Mouse (Mus musculus) heart, postnatal 10 days (tissue): ENCODE measurements around the gene Ifit2. TPM values are rescaled to one million over a fixed set of nuclear protein-coding genes. Genes with fewer than 3 reads are reported as not detected.
"Not testable (repeated sequence)": the region's sequence is repeated elsewhere in the genome, so short reads cannot be mapped to it uniquely, and the experiment has no call there.

Experiments
- DNase-seq, 2 experiments: peaks; one replicate each; pipeline ENCODE4 v3.0.0; 2021
- intact Hi-C: fragments of 180-260 bp; cut with DNase I; formaldehyde crosslinking; loops from one replicate; pipeline ENCODE4 v1.15.1; 2025
- total RNA-seq, 2 experiments: library from RNA; stranded (reverse); gene quantifications; 2 replicates each; pipeline ENCODE4 v1.2.3; 2021

Gene Ifit2
- total RNA-seq, 2 experiments from 2014 or later: 4.9 to 7.3 TPM

DNA sequence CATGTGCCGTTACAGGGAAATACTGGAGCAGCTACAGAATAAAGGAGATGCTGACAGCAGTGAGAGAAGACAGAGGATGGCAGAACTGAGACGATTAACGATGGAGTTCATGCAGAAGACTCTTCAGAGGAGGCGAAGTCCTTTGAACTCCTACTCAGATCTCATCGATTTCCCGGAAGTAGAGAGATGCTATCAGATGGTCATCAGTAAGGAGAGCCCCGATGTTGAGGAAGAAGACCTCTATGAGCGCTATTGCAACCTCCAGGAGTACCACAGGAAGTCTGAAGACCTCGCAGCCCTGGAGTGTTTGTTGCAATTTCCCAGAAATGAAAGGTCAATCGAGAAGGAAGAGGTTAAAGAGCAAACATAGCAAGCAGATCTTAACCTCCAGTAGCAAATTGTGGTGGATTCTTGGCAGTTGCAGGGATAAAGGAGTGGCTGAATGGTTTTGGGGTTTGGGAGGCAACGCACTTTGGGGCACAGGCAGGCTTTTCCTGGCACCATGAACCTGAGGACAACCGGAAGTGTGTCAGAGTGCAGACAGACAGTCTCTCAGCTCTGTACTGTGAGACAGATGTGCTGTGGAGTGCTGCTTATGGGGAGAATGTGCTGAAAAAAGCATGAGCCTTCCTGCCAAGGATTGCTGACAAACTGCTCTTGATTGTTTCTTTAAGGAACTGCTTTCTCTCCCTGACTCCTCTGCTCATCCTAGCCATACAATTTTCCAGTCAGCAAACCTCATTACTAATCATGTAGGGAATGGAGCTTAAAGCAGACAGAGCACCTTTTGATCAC lies 37.6 kb downstream of the Ifit2 start:
- intact Hi-C loops, DNase-seq: not testable (repeated sequence)

DNA sequence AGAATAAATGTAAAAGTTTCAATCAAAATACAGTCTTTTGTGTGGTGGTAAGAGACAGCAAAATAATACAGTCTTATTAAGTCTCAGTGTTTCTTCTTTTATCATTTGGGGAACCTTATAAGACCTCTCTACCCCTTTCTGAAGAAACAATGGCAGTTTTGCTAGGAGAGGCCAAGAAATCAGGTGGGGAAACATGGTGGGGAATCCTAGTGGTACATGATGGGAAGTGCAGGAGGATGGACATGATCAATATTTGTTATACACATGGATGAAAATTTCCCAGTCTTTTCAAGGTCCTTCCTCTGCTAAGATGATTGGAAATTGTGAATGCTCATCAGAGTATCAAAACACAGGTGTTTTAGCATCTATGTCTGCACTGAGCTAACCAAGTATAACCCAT lies 38.5 kb downstream of the Ifit2 start:
- no peak for DNase-seq
- intact Hi-C loops: no loop called here

DNA sequence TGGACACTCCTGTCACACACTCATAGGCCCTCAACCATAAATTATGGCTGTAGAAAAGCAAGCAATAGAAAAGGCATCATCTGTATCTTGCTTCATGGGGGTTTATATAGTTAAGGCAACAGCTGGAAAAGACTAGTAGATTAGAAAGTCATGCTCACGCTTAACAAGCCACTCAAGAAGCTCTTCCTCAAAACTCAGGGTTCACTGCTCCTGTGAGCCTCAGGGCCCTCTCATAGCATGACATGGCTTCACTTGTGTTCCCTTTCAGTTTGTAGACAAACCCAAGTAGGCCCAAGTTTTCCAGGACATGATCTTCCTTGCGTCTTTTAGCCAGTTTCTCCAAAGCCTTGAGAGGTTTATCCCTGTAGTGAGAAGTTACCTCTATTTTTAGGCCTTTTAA lies 43.0 kb downstream of the Ifit2 start:
- intact Hi-C loops: loop anchor here (2.0 kb wide), 1 partner anchor 13 kb away; the partner anchor contains the start of gene Ifit3b
- no peak for DNase-seq

DNA sequence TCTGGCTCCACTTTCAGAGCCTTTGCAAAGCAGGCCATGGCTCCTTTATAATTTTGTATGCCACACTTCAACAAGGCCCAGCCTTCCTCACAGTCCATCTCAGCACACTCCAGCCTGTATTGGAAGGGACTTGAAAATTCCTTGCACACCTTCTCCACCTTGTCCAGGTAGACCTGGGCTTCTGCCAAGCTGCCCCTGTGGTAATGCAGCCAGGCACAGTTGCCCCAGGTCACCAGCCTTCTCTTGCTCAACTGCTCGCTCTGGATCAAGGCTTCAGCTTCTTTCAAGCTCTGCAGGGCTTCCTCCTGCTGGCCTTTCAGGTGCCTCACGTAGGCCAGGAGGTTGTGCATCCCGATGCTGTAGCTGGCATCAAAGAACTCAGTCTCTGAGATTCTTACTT lies 44.0 kb downstream of the Ifit2 start:
- DNase-seq, intact Hi-C loops: not testable (repeated sequence)

DNA sequence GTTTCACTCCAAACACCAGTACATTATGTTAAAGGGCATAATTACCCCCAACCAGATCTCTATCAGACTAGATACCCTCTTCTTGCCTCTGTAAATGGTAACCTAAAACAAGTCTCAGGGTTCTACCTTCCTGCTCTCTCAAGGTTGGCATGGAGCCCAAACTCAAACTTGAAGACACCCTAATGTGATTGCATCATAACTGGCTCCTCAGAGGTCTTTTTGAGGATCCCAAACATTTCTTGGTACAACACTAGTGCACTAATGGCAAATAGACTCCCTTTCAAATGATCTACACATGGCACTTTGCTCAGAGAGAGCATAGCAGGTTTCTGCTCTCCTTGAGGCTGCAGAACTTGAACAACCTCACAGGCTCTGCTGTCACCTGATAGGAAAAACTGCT lies 46.3 kb downstream of the Ifit2 start:
- intact Hi-C loops: loop anchor here (5.0 kb wide), 1 partner anchor 45 kb away; the partner anchor contains the start of gene Ifit2
- no peak for DNase-seq

DNA sequence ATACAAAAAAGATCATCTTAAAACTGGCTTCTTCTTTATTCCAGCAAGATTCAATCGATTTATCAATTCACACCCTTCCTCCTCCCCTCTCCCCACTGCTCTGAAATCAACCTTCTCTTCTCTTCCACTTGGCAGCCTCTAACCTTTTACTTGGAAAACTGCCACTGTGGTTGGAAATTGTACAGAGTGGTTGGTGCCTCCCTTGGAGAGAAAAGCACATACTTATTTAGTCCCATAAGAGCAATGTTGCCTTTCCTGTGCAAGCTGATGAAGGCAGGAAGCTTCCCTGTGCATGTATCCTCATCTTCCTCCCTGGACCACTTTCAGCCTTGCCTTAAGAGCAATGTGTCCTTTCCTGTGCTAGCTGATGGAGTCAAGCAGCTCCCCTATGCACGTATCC lies 47.8 kb downstream of the Ifit2 start:
- intact Hi-C loops: loop anchor here (5.0 kb wide), 1 partner anchor 46 kb away; the partner anchor contains the start of gene Ifit2
- DNase-seq: peak; percentile 84

DNA sequence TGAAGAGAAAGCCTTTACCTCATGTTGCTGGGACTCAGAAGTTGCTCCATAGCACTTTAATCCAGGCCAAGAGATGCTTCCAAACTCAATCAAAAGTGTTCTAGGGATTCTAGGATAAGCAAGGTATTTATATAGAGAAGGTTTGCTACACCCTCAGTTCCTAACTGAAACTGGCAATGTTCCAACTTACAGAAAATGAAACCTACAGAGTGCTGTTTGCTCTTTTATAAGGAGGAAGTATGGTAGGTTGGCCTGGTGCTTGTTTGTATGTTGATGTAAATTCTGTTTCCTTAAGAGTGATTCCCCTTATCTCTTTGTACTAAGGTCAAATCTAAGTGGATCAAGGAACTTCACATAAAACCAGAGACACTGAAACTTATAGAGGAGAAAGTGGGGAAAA lies 48.8 kb downstream of the Ifit2 start:
- not testable (repeated sequence) for DNase-seq
- intact Hi-C loops: loop anchor here (5.0 kb wide), 1 partner anchor 47 kb away; the partner anchor contains the start of gene Ifit2

DNA sequence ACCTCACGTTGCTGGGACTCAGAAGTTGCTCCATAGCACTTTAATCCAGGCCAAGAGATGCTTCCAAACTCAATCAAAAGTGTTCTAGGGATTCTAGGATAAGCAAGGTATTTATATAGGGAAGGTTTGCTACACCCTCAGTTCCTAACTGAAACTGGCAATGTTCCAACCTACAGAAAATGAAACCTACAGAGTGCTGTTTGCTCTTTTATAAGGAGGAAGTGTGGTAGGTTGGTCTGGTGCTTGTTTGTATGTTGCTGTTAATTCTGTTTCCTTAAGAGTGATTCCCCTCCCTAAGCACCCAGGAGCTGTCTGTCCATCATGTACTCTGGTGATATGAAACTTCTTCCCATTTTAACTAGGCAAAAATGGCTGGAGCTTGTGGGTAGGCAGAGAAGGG lies 51.4 kb downstream of the Ifit2 start, which contains the start of gene Ifit1bl1:
TSS of gene Ifit1bl1 (minus strand) at position 69 of the 400 bp plus-strand sequence.
- DNase-seq, intact Hi-C loops: not testable (repeated sequence)

DNA sequence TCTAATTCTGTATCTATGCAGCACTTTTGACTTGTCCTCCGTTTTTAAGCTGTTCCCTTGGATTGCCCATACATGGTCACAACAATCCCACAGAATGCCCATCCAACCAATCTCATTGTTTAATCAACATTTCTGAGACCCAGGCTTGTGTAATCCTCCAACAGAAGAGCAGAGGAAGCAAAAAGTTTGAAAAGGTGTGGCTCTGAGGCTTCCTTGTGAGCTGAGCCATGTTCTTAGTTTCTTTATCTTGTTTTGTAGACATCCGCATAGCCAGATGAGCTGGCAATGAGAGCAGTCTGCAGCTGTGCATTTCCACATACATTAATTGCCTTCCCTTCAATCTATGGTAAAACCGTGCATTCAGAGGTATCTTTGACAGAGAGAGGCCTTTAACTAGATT lies 55.0 kb downstream of the Ifit2 start:
- intact Hi-C loops: no loop called here
- no peak for DNase-seq

DNA sequence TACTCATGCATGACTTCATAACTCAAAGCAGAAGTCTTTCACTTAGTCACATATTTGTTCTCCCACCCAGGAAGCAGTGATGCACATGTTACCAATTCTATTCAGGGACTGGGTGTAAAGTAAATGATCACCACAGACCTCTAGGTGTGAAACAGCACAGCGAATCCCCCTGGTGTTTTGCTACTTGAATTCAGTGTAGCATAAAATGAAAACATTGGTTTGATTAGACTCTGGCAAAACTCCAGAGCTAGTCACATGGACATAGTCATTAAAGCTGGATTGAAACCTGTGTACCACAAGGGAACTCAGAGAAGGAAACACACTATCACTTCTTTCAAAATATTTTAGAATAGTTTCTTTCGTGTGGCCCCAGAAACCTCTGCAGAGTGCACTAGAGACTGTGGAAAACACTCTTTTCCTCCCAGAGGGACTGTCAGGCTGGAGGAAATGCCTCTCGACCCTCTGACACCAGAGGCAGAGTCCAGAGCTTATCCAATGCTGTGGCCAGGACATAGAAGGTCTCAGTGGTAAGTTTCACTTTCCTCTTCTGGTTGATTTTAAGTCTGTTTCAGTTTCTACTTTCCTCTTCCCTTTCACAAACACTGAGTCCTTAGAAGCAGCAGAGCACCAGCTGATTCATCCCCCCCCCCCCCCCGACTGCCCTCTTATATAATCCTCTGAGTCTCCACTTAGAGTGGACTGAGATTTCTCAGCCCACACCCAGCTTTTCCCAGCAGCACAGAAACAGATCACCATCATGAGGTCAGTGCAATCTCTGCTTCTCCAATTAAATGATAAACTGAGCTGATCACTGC lies 57.0 kb downstream of the Ifit2 start, which contains the start of gene Ifit3b:
TSS of gene Ifit3b (plus strand) at position 734 of the 815 bp plus-strand sequence.
- intact Hi-C loops: loop anchor here (2.0 kb wide), 1 partner anchor 15 kb away; no protein-coding TSS in a partner anchor
- peak; percentile 48 to 52 for DNase-seq

DNA sequence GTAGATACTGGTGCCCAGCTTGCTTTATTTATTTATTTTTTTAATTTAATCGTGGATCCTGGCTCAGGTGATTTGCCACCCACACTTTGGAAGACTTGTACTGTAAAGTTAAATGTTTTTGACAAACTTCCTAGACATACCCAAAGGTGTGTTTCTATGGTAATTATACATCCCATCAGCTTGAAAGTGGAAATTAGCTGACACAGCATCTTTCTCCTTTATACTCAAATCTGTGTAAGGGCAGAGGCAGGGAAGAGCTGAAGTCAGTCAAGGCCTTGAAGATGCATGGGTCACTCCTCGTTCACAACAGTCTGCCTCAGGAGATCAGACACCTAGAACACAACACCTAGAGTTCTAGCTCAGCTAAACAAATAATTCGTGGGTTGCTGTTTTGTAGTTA lies 59.6 kb downstream of the Ifit2 start:
- intact Hi-C loops, DNase-seq: not testable (repeated sequence)

DNA sequence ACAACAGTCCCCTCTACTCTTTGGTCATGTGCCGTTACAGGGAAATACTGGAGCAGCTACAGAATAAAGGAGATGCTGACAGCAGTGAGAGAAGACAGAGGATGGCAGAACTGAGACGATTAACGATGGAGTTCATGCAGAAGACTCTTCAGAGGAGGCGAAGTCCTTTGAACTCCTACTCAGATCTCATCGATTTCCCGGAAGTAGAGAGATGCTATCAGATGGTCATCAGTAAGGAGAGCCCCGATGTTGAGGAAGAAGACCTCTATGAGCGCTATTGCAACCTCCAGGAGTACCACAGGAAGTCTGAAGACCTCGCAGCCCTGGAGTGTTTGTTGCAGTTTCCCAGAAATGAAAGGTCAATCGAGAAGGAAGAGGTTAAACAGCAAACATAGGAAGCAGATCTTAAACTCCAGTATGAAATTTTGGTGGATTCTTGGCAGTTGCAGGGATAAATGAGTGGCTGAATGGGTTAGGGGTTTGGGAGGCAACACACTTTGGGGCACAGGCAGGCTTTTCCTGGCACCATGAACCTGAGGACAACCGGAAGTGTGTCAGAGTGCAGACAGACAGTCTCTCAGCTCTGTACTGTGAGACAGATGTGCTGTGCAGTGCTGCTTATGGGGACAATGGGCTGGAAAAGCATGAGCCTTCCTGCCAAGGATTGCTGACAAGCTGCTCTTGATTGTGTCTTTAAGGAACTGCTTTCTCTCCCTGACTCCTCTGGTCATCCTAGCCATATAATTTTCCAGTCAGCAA lies 61.9 kb downstream of the Ifit2 start:
- intact Hi-C loops, DNase-seq: not testable (repeated sequence)

DNA sequence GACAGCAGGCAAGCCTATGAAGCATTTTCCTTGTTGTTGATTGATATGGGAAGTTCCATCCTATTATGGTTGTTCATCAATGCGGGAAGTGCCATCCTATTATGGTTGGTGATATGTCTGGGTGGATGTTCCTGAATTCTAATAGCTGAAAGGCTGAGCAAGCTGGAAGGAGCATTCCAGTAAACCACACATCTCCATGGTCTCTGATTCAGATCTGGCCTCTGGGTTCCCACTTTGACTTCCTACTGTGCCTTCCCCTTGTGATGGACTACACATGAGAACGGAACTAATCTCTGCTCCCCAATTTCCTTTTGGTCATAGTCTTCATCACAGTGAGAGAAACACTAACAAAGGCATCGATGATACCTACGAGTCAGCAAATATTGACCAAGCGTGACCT lies 70.4 kb downstream of the Ifit2 start:
- DNase-seq: no peak
- intact Hi-C loops: no loop called here

DNA sequence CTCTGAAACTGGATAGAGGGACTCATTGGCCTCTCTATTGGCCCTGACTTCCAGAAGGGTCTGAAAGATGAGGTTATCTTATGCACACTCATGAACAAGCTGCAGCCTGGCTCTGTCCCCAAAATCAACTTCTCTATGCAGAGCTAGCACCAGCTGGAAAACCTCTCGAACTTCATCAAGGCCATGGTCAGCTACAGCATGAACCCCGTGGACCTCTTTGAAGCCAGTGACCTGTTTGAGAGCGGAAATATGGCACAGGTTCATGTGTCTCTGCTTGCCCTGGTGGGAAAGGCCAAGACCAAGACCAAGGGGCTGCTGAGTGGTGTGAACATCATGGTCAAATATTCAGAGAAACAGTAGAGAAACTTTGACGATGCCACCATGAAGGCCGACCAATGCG lies 73.3 kb downstream of the Ifit2 start:
- DNase-seq: no peak
- intact Hi-C loops: no loop called here

DNA sequence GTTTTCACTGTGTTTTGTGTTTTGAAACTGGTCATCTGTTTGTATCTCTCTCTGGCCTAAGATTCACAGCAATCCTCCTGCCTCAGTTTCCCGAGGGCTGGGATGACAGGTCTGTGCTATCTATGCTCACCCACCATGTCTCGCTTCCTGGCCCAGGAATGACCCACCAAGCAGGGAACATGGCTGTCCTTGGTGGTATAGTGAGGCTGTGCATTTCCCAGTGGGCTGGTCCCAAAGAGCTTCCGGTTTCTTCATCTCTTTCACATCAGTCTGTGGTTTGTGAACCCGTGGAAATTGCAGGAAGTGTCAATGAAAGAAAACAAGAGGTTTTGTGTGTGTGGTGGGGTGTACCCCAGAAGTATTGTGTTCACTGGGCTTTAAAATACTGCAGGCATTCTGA lies 74.2 kb downstream of the Ifit2 start:
- intact Hi-C loops: no loop called here
- DNase-seq: no peak

Other genes with a start within 250 kb of the Ifit2 start
- under 1 TPM in 1 of 2 experiments, not detected in 1; 0.42 TPM for gene Ch25h, start 75.5 kb upstream of the Ifit2 start, total RNA-seq
- 10 to 100 TPM; 28.6 to 29.1 TPM for gene Lipa, start 23.2 kb upstream of the Ifit2 start, total RNA-seq
- gene Ifit3, start 32.8 kb downstream of the Ifit2 start, total RNA-seq: 1 to 10 TPM in 1 of 2 experiments, under 1 TPM in 1; 0.89 to 1.4 TPM
- gene Ifit1bl1, start 51.3 kb downstream of the Ifit2 start, total RNA-seq: 1 to 10 TPM; 1.1 to 1.3 TPM
- under 1 TPM; 0.15 to 0.36 TPM for gene Ifit3b, start 57.3 kb downstream of the Ifit2 start, total RNA-seq
- gene Ifit1bl2, start 90.0 kb downstream of the Ifit2 start, total RNA-seq: under 1 TPM; 0.53 to 0.77 TPM
- under 1 TPM; 0.12 to 0.62 TPM for gene Ifit1, start 90.2 kb downstream of the Ifit2 start, total RNA-seq
- gene Slc16a12, start 196.6 kb downstream of the Ifit2 start, total RNA-seq: 1 to 10 TPM; 4.7 to 5.8 TPM